8 mouse cellular contexts compared by ENCODE assay signal in genomic region chr6:125039131-125039530, GRCm38 (mm10). TPM values are rescaled to one million over a fixed set of nuclear protein-coding genes. Genes with fewer than 3 reads are reported as not detected.
DNase-seq lines count a peak whose midpoint lies in the region; ATAC-seq and TF ChIP-seq lines count a peak whose summit lies in the region.

No protein-coding gene starts in this region.

- 0 out of 2 replicates have a peak, but pooled peaks have one; percentile 3 for ATAC-seq in heart, postnatal 0 days (ENCODE audit: insufficient read depth, low read depth)
- peak; percentile 4 for ATAC-seq in megakaryocyte, adult 5-6 weeks (ENCODE audit: poor library complexity, severe bottlenecking)
- no peak; the same call in 1 of the 2 replicates for ATAC-seq in megakaryocyte-erythroid progenitor cell, adult 5-6 weeks (replicated peaks; ENCODE audit: low FRiP score, low TSS enrichment, poor library complexity, severe bottlenecking)

- TF ChIP-seq EP300 in heart, adult 2 months (IDR thresholded peaks at IDR 0.05; ENCODE audit: insufficient read depth, low read depth, low read length): no peak
- TF ChIP-seq EP300 in ES-Bruce4 (IDR thresholded peaks at IDR 0.05; ENCODE audit: insufficient read depth, low read depth, low read length): no peak
- TF ChIP-seq EP300 in heart, postnatal 0 days (IDR thresholded peaks at IDR 0.05; ENCODE audit: low read depth): no peak

- H3K36me3 ChIP-seq in heart, adult 2 months (ENCODE audit: control insufficient read depth, insufficient read depth, low read length): peaks cover 5% of the 10 kb centered on the region
- peaks cover 22% of the 10 kb centered on the region for H3K36me3 ChIP-seq in ES-Bruce4 (ENCODE audit: control insufficient read depth, insufficient read depth, low read length, poor library complexity, severe bottlenecking)
- peaks cover 31% of the 10 kb centered on the region for H3K36me3 ChIP-seq in heart, postnatal 0 days (replicated peaks; ENCODE audit: control insufficient read depth, insufficient read depth, low read length)

- no peaks in the 10 kb centered on the region for H3K27me3 ChIP-seq in heart, adult 2 months (ENCODE audit: control insufficient read depth, insufficient read depth, low read length)
- H3K27me3 ChIP-seq in ES-Bruce4 (ENCODE audit: control insufficient read depth, insufficient read depth, low read length, poor library complexity, severe bottlenecking): no peaks in the 10 kb centered on the region
- no peaks in the 10 kb centered on the region for H3K27me3 ChIP-seq in heart, postnatal 0 days (ENCODE audit: control insufficient read depth, insufficient read depth, low read length)

- peak overlapping the region; percentile 80 for H3K27ac ChIP-seq in heart, adult 2 months
- H3K27ac ChIP-seq in ES-Bruce4 (ENCODE audit: insufficient read depth, low read length): peak overlapping the region; percentile 34; the same call in 1 of the 2 replicates
- H3K27ac ChIP-seq in heart, postnatal 0 days (ENCODE audit: low read depth): peak overlapping the region; percentile 58

- TF ChIP-seq CTCF in heart, adult 2 months (IDR thresholded peaks at IDR 0.05): no peak
- no peak for TF ChIP-seq CTCF in ES-Bruce4 (IDR thresholded peaks at IDR 0.05; ENCODE audit: low read depth, low read length)
- no peak for TF ChIP-seq CTCF in heart, postnatal 0 days (IDR thresholded peaks at IDR 0.05; ENCODE audit: low read depth)

- peak overlapping the region; percentile 88 for H3K4me2 ChIP-seq in heart, postnatal 0 days (ENCODE audit: low read depth, low read length)

- peak overlapping the region; percentile 79 for H3K4me3 ChIP-seq in heart, adult 2 months
- peak overlapping the region; percentile 52 for H3K4me3 ChIP-seq in ES-Bruce4 (ENCODE audit: low read depth, low read length)
- peak overlapping the region; percentile 75 for H3K4me3 ChIP-seq in heart, postnatal 0 days (ENCODE audit: low read depth, low read length)

- DNase-seq in heart, adult 2 months: no peak
- DNase-seq in heart, postnatal 4 days: no peak
- no peak for DNase-seq in heart, postnatal 0 days (ENCODE audit: low spot score)
- no peak for DNase-seq in retina, postnatal 1 day
- DNase-seq in right cerebral cortex, postnatal 14 days: no peak

- 5% methylated on average over 8 of the region's 8 CpGs for WGBS in heart, adult 2 months
- 5% methylated on average over 8 of the region's 8 CpGs for WGBS in heart, postnatal 0 days

- peak overlapping the region; percentile 61 for H3K9ac ChIP-seq in heart, adult 2 months (ENCODE audit: low read depth, low read length)
- H3K9ac ChIP-seq in ES-Bruce4 (ENCODE audit: low read depth, poor library complexity, severe bottlenecking): peak overlapping the region; percentile 74
- H3K9ac ChIP-seq in heart, postnatal 0 days (replicated peaks; ENCODE audit: low read depth, low read length): 0 out of 2 replicates have a peak overlapping the region, but pooled peaks have one; percentile 3

- no peaks in the 10 kb centered on the region for H3K9me3 ChIP-seq in ES-Bruce4 (replicated peaks; ENCODE audit: control insufficient read depth, insufficient read depth, low read length, poor library complexity, severe bottlenecking)
- no peaks in the 10 kb centered on the region for H3K9me3 ChIP-seq in heart, postnatal 0 days (replicated peaks; ENCODE audit: control insufficient read depth, low read length)

- intact Hi-C loops in heart, adult 2 months (cut with DNase I): loop anchor here (1.0 to 2.0 kb wide), 3 partner anchors 31 to 326 kb away; partner anchors contain the start of genes Cops7a, Emg1 and Phb2

- peaks cover 1% of the 10 kb centered on the region; the same call in 1 of the 2 replicates for H3K4me1 ChIP-seq in heart, adult 2 months (ENCODE audit: control insufficient read depth, insufficient read depth, low read length)
- no peaks in the 10 kb centered on the region for H3K4me1 ChIP-seq in ES-Bruce4 (ENCODE audit: control insufficient read depth, insufficient read depth, low read length)
- peaks cover 13% of the 10 kb centered on the region for H3K4me1 ChIP-seq in heart, postnatal 0 days (ENCODE audit: control insufficient read depth, insufficient read depth)

- no peaks in the 10 kb centered on the region for H3K79me2 ChIP-seq in heart, adult 2 months (replicated peaks; ENCODE audit: control insufficient read depth, insufficient read depth, low read length)

- no peak for TF ChIP-seq POLR2A in heart, adult 2 months (IDR thresholded peaks at IDR 0.05; ENCODE audit: insufficient read depth, low read depth, low read length)
- TF ChIP-seq POLR2A in ES-Bruce4 (IDR thresholded peaks at IDR 0.05; ENCODE audit: insufficient read depth, low read length): no peak

RNA-seq across cellular contexts. Expression of gene Ing4, which starts 0.4 kb away (rescaled TPM):
- 10 to 100 TPM; 26.1 to 27.1 TPM for total RNA-seq in heart, adult 2 months (2021)
- 26.3 and 36.2 TPM in 2 replicates for polyA plus RNA-seq in heart, adult 2 months (2012; rRNA removed)
- 10 to 100 TPM; 40.8 to 43.6 TPM for total RNA-seq in heart, postnatal 4 days (2021)
- 44.0 and 54.7 TPM in 2 replicates for polyA plus RNA-seq in ES-Bruce4 (2011; ENCODE audit: insufficient read depth, insufficient read length, low read depth, missing spikeins)
- total RNA-seq in heart, postnatal 0 days (2014; rRNA removed; ENCODE audit: low replicate concordance): 41.9 and 48.7 TPM in 2 replicates
- 54.1 and 59.1 TPM in 2 replicates for polyA plus RNA-seq in heart, postnatal 0 days (2015; fragmentation: Nextera tagmentation; extraction: Ambion mirVana)
- total RNA-seq in megakaryocyte, adult 5-6 weeks (2015): 33.0 and 35.7 TPM in 2 replicates
- total RNA-seq in megakaryocyte, adult 5-6 weeks (2017): 63.3 and 63.9 TPM in 2 replicates
- 23.6 and 45.9 TPM in 2 replicates for total RNA-seq in megakaryocyte-erythroid progenitor cell, adult 5-6 weeks (2014; fragmentation: Nextera tagmentation)
- 43.0 and 51.1 TPM in 2 replicates for total RNA-seq in megakaryocyte-erythroid progenitor cell, adult 5-6 weeks (2017)

RNA-seq across cellular contexts. Expression of gene Acrbp, which starts 10.4 kb away (rescaled TPM):
- 1 to 10 TPM; 1.9 to 2.3 TPM for total RNA-seq in heart, adult 2 months (2021)
- polyA plus RNA-seq in heart, adult 2 months (2012; rRNA removed): 13.6 and 16.3 TPM in 2 replicates
- total RNA-seq in heart, postnatal 4 days (2021): 1 to 10 TPM; 1.7 to 3.2 TPM
- polyA plus RNA-seq in ES-Bruce4 (2011; ENCODE audit: insufficient read depth, insufficient read length, low read depth, missing spikeins): 25.3 and 25.7 TPM in 2 replicates
- total RNA-seq in heart, postnatal 0 days (2014; rRNA removed; ENCODE audit: low replicate concordance): 2.6 and 6.0 TPM in 2 replicates
- polyA plus RNA-seq in heart, postnatal 0 days (2015; fragmentation: Nextera tagmentation; extraction: Ambion mirVana): 2.2 and 2.7 TPM in 2 replicates
- 9.0 and 14.2 TPM in 2 replicates for total RNA-seq in megakaryocyte, adult 5-6 weeks (2015)
- 3.4 and 8.8 TPM in 2 replicates for total RNA-seq in megakaryocyte, adult 5-6 weeks (2017)
- 8.6 and 16.5 TPM in 2 replicates for total RNA-seq in megakaryocyte-erythroid progenitor cell, adult 5-6 weeks (2014; fragmentation: Nextera tagmentation)
- total RNA-seq in megakaryocyte-erythroid progenitor cell, adult 5-6 weeks (2017): 0.95 and 8.6 TPM in 2 replicates

RNA-seq across cellular contexts. Expression of gene Lpar5, which starts 28.6 kb away (rescaled TPM):
- under 1 TPM in 1 of 2 experiments, not detected in 1; 0.20 TPM for total RNA-seq in heart, adult 2 months (2021)
- 1.2 and 2.3 TPM in 2 replicates for polyA plus RNA-seq in heart, adult 2 months (2012; rRNA removed)
- not detected for total RNA-seq in heart, postnatal 4 days (2021)
- 2.5 and 3.7 TPM in 2 replicates for polyA plus RNA-seq in ES-Bruce4 (2011; ENCODE audit: insufficient read depth, insufficient read length, low read depth, missing spikeins)
- not detected in 2 replicates for total RNA-seq in heart, postnatal 0 days (2014; rRNA removed; ENCODE audit: low replicate concordance)
- 0.12 TPM in 1 of 2 replicates, not detected in the other for polyA plus RNA-seq in heart, postnatal 0 days (2015; fragmentation: Nextera tagmentation; extraction: Ambion mirVana)
- total RNA-seq in megakaryocyte, adult 5-6 weeks (2015): 25.1 and 25.5 TPM in 2 replicates
- total RNA-seq in megakaryocyte, adult 5-6 weeks (2017): 27.6 and 30.0 TPM in 2 replicates
- not detected in 2 replicates for total RNA-seq in megakaryocyte-erythroid progenitor cell, adult 5-6 weeks (2014; fragmentation: Nextera tagmentation)
- total RNA-seq in megakaryocyte-erythroid progenitor cell, adult 5-6 weeks (2017): 4.3 TPM in 1 of 2 replicates, not detected in the other

RNA-seq across cellular contexts. Expression of gene Zfp384, which starts 30.2 kb away (rescaled TPM):
- 10 to 100 TPM; 22.4 to 22.8 TPM for total RNA-seq in heart, adult 2 months (2021)
- polyA plus RNA-seq in heart, adult 2 months (2012; rRNA removed): 28.2 and 33.5 TPM in 2 replicates
- 10 to 100 TPM; 28.5 to 30.7 TPM for total RNA-seq in heart, postnatal 4 days (2021)
- 32.4 and 33.8 TPM in 2 replicates for polyA plus RNA-seq in ES-Bruce4 (2011; ENCODE audit: insufficient read depth, insufficient read length, low read depth, missing spikeins)
- total RNA-seq in heart, postnatal 0 days (2014; rRNA removed; ENCODE audit: low replicate concordance): 18.4 and 20.4 TPM in 2 replicates
- polyA plus RNA-seq in heart, postnatal 0 days (2015; fragmentation: Nextera tagmentation; extraction: Ambion mirVana): 5.4 and 5.5 TPM in 2 replicates
- 67.0 and 70.0 TPM in 2 replicates for total RNA-seq in megakaryocyte, adult 5-6 weeks (2015)
- total RNA-seq in megakaryocyte, adult 5-6 weeks (2017): 34.1 and 36.0 TPM in 2 replicates
- 67.0 and 86.8 TPM in 2 replicates for total RNA-seq in megakaryocyte-erythroid progenitor cell, adult 5-6 weeks (2014; fragmentation: Nextera tagmentation)
- 18.5 and 18.6 TPM in 2 replicates for total RNA-seq in megakaryocyte-erythroid progenitor cell, adult 5-6 weeks (2017)

RNA-seq across cellular contexts. Expression of gene Pianp, which starts 42.6 kb away (rescaled TPM):
- under 1 TPM; 0.43 to 0.50 TPM for total RNA-seq in heart, adult 2 months (2021)
- 1.7 and 2.0 TPM in 2 replicates for polyA plus RNA-seq in heart, adult 2 months (2012; rRNA removed)
- 1 to 10 TPM in 1 of 2 experiments, under 1 TPM in 1; 0.69 to 1.5 TPM for total RNA-seq in heart, postnatal 4 days (2021)
- 14.3 and 21.4 TPM in 2 replicates for polyA plus RNA-seq in ES-Bruce4 (2011; ENCODE audit: insufficient read depth, insufficient read length, low read depth, missing spikeins)
- not detected in 2 replicates for total RNA-seq in heart, postnatal 0 days (2014; rRNA removed; ENCODE audit: low replicate concordance)
- 0.37 TPM in 2 replicates for polyA plus RNA-seq in heart, postnatal 0 days (2015; fragmentation: Nextera tagmentation; extraction: Ambion mirVana)
- total RNA-seq in megakaryocyte, adult 5-6 weeks (2015): not detected in 2 replicates
- total RNA-seq in megakaryocyte, adult 5-6 weeks (2017): not detected in 2 replicates
- not detected in 2 replicates for total RNA-seq in megakaryocyte-erythroid progenitor cell, adult 5-6 weeks (2014; fragmentation: Nextera tagmentation)
- total RNA-seq in megakaryocyte-erythroid progenitor cell, adult 5-6 weeks (2017): not detected in 2 replicates

Comparison
In these comparisons a context has a peak if more than half of its experiments do, and no peak if none do; other contexts are left out.
1. H3K9ac ChIP-seq: peak in every context shown above with its lines; median percentile 74 in ES-Bruce4; 61 in heart, adult 2 months; 3 in heart, postnatal 0 days.
2. RNA of gene Lpar5, which starts 28.6 kb away (total RNA-seq): 25.1 to 30.0 TPM in megakaryocyte, adult 5-6 weeks; 0.20 TPM in heart, adult 2 months, not detected in heart, postnatal 4 days, 4.3 TPM in megakaryocyte-erythroid progenitor cell, adult 5-6 weeks and not detected in heart, postnatal 0 days; every median in the first group is over 4 times any median in the second.
3. Peak in every context shown above with its lines, with median percentiles within 50 percentile points of each other: H3K27ac ChIP-seq and H3K4me3 ChIP-seq.